Mouse (Mus musculus) heart, adult 2 months (tissue): ENCODE results near the gene Zbtb34.

ENCODE experiments used
- CTCF ChIP-seq: fragments of 200-600 bp; IDR thresholded peaks from 2 replicates; pipeline ENCODE4 v1.8.1; 2022; ENCODE audit warnings: antibody characterized with exemption, mild to moderate bottlenecking, moderate library complexity
- EP300 ChIP-seq: fragments of 200-500 bp; IDR thresholded peaks from 2 replicates; pipeline ENCODE4 v1.6.1; 2011; ENCODE audit warnings: low read depth, low read length, control low read depth; ENCODE audit not compliant: insufficient read depth
- POLR2A ChIP-seq: fragments of 200-500 bp; IDR thresholded peaks from 2 replicates; pipeline ENCODE4 v1.6.1; 2011; ENCODE audit warnings: mild to moderate bottlenecking, low read depth, low read length, control low read depth; ENCODE audit not compliant: insufficient read depth

GRCm38 (mm10) chr2:33397036-33397435 lies 34.1 kb downstream of the Zbtb34 start:
- no peak for TF ChIP-seq CTCF
- no peak for TF ChIP-seq POLR2A
- no peak for TF ChIP-seq EP300
